Mouse (Mus musculus) c-Kit-positive CD71-negative TER-119-negative erythroid progenitor cells, embryonic 14.5 days (primary cell): ENCODE data around the gene Itga11.
"Not testable (repeated sequence)": the region's sequence is repeated elsewhere in the genome, so short reads cannot be mapped to it uniquely, and the experiment has no call there.

Source experiments
- DNase-seq: peaks from one replicate; pipeline ENCODE4 v3.0.0-alpha.2; 2013; ENCODE audit warnings: low read depth

Itga11 gene

DNA sequence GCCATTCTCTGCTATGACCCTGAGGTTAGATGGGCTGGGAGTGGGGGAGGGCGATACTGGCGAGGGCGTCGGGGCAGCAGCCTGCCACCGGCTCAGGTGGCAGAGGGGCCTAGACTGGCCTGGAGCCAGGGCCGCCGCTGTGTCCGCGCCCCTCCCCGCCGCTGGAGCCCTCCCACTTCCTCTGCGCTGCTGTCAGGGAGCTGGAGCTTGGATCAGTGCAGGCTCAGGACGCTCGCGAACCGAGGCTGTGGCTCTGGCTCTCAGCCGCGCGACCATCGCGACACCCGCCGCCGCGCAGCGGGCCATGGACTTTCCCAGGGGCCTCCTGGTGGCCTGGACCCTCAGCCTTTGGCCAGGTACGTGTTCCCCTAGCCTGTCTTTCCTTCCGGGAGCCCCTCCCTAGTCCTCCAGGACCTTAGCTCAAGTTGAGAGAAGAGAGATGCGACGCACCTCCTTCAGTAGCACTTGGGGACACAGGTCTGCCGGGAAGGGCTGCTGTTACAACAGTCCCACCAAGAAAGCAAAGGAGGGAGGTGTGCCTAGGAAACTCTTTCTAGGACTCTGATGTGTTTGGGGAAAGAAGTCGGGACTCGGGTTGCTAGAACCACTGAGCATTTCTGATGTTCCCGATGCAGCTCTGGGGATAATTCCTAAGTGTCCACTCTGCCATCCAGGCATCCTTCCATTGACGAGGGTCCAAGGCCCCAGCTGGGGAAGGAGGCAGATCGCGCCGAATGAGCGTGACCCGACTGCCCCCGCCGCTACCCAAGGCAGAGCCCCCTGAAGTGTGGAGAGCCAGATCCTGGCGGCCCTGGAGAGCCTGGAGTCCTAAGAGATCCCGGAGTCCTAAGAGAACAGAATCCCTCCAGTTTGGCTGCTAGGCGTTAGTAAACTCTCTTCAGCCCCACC lies at the start of gene Itga11:
Gene Itga11 (plus strand): TSS at position 186 of the 909 bp plus-strand sequence.
- DNase-seq, result no peak

DNA sequence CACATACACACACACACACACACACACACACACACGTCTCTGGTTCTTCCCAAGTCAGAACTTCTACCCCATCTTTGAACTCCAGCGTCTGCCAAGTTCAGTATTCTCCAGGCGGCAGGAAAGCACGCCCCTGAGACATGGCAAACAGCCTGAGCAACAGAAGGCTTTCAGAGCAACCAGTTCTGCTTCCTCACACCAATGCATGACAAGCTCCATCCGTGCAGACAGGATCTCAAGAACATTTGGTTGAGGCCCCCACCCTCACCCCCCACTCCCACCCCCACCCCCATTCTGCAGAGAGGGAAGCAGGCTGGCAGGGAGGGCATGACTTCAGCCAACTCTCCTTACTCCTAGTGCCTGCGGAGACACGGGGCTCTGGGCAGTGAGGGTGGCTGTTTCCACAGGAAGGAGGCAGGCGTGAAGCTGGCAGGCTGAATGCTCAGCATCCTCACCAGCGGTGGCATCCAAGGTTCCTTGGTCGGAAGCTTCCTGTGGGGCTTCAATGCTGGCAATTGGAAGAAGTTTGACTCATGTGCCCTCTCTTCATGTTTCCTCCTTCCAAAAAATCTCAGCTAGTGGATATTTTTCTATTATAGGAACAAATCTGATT lies 46.9 kb upstream of the Itga11 start:
- no peak for DNase-seq

DNA sequence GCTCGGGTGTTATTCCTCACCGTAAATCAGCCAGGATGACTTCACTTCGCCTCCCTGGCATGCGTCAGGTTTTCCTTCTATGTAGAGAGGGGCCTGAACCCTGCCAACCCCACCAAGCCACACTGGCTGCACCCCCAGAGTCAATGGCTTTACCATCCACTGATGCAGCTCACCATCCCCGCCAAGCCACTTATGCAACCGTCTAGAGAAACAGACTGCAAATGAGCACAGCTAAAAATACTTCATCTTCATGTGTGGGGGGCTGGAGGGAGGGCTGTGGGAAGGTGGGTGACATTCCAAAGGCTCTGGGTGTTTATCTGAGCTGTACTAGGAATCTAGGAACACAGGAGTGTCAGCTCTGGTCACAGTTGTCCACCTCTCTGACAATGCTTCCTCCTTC lies 45.2 kb upstream of the Itga11 start:
- DNase-seq, result no peak

DNA sequence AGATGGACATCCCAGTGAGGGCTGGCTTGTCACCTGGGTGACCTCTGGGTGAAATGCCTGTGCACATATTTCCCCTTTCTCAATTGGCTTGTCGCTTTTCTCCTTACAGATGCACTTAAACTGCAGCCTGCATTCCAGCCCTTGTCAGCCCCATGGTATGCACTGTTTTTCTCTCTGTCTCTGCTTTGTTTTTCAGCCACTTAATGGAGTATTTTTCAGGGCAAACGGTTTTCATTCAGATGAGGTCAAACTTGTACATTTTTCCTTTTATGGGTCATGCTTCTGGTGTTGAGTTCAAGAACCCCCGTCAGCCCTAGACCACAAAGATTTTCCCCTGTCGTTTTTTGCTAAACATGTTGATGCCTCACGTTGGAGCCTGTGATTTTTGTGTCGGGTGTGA lies 39.6 kb upstream of the Itga11 start:
- no peak for DNase-seq

DNA sequence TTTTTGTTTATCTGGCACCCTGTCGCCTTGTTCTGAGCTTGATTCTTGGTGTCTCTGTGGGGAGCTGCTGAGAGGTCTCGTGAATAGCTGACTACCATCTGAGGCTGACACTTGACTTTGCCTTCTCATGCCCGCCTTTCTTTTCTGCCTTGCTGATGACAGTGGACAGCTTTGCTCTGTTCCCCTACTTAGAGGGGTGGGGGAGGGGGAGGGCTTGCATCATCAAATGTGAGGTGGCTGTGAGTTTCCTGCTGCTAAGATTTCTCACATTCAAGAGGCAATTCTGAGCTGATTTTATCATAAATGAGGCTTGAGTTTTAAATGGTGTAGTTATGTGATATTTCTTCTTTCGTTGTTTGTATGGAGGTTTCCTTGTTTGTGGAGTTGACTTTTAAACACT lies 37.9 kb upstream of the Itga11 start:
- DNase-seq, result no peak

DNA sequence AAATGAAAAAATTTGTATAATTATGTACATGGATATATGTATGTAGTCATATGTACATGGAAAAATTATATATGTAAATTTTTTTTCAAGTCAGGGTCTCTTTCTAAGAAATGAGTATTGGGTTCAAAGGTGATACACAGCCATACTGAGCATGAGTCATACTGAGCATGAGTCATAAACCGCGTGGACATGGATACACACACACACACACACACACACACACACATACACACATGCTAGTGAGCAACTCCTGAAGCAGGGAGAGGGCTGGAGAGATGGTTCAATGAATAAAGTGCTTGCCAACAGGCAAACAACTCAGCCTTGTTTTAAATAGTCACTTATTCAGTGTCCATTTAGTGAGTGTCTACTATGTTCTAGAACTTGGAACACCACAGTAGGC lies 37.4 kb upstream of the Itga11 start:
- DNase-seq, result no peak

DNA sequence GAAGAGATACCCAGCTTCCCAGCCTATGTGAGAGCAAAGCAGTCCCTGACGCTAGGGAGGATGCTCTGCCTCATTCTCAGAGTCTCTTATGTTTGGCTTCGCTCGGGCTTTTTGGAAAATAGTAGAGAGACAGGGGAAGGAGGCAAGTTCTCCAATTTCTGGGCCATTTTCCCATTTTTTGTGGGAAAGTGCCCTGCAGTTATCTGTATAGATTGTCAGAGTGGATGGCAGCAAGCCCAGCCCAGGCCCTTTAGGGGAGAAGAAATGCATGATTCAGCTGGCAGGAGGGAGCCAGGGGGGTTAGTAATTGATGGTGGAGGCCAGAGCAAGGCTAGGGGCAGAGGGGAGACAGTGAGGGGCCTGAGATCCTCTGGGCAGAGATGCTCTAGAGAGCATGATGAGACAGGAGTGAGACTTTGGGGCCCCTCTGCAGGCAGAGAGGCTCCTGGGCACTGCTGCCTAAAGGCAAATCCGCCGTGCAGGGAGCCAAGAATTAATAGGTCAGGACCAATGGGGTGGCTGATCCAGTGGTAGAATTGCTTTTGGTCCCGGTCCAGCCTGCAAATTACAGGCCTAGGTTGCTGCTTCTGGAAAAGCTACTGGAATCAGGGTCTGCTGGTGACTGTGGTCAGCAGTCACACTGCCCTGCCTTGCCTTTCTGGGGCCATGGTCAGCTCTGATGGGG lies 31.8 kb upstream of the Itga11 start:
- no peak for DNase-seq

DNA sequence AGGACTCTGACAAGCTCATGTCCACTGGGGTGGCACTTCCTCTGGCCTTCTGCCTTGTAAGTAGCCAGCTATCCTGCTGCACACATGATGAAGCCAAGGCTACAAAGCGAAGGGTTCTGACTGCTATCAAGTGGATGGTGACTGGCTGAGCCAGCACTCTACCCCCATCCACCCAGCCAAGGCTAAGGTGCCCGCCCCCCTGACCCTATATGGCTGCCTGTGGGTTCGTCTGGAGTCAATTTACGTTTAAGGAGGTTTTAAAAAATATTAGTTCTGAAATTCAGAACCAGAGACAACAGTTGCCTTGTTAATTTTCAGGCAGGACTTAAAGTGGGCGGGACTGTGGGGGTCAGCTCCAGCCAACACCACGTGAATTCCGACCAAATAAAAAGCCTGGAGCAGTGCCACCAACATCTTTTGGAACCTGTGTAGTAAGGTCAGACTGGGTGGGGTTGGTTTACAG lies 30.9 kb upstream of the Itga11 start:
- no peak for DNase-seq

DNA sequence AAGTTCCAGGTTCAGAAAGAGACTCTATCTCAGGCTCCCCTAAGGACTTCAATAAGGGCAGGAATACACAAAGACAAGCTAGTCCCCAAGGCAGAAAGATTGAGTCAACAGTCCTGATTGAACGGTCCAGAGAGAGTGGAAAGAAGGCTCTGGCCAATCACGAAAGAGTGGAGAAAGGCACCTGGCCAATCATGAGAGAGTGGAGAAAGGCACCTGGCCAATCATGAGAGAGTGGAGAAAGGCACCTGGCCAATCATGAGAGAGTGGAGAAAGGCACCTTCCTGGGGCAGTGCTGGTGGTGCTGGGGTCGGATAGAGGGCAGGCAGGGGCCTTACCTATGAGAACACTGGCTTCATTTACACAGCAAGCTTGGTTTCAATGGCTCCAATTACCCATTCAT lies 28.2 kb upstream of the Itga11 start:
- DNase-seq, result no peak

DNA sequence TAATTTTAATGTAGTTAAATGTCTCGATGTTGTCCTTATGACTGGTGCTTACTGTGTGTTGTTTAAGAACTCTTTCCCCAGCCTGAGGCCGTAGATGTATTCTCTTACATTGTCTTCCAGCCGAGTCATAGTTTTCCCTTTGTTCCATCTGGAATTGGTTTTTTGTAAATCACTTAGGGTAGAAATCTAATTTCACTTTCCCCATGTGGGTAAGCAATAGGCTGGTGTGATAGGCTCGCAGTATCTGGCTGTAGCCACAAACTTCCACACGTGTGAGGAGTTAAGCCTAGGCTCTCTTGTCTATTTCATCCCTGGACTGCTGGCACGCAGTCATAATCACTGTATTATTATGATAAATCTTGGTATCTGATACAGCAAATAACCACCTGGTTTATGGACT lies 26.9 kb upstream of the Itga11 start:
- no peak for DNase-seq

DNA sequence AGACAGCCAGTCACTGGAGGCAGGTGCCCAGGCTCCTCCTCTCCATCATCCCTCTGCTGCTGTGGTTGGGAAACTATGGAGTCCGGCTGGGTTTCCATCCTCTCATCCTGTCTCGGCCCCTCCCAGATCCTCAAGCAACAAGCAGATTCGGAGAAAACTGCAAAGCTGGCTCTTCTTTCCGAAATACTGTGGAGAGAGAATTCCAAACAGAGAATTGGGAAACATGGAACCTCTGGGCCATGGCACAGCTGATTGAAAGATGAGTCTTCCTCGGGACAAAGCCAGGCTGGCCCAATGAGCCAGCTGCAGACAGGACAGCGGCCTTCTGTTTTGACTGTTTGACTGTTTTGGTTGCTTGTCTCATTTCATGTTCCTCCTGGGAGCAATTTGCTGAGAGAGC lies 23.3 kb upstream of the Itga11 start:
- no peak for DNase-seq

DNA sequence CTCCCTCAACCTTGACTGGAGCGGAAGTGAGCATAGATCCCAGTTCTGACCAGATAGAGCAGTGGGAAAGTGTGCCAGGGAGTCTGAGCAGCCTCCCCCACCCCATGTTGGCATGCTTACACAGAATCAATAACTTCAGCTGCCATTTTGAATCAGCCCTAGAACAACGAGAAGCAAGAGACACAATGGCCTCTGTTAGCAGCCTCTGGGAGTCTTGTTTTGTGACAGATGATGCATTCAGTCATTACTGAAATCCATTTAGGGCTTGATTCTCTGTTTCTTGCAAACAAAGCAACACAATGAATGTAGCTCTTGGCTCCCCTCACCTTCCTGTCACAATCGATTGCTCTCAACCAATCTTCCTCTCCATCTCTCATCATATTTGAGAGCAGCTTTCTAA lies 19.6 kb upstream of the Itga11 start:
- no peak for DNase-seq

DNA sequence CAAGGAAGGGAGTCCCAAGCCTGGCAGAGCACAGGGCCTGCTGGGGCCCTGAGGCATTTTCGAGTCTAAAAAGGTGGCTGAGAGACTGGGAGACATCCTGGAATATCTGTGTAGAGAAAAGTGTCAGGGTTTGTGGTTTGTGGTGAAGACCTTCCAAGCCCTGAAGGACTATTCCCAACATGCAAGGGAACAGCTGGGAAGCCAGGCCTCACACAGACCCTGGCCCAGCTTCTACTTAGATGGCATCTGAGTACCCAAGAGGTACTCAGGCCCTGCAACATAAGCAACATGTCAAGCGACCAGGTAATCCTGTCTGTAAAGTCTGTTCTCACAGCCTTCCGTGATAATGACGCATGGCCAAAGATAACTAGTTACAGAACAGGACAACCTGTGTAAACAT lies 18.6 kb upstream of the Itga11 start:
- no peak for DNase-seq

DNA sequence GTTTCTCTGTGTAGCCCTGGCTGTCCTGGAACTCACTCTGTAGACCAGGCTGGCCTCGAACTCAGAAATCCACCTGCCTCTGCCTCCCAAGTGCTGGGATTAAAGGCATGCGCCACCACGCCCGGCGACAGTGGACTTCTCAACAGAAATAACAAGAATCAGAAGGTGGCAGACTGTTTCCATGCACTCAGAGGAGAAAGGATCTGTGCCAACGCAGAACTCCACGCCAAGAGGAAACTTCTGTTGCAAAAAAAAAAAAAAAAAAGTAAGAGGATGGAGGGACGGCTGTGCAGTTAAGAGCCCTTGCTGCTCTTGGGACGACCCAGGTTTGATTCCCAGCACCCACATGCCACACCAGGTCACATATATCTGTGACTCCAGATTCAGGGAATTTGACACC lies 16.7 kb upstream of the Itga11 start:
- not testable (repeated sequence) for DNase-seq

DNA sequence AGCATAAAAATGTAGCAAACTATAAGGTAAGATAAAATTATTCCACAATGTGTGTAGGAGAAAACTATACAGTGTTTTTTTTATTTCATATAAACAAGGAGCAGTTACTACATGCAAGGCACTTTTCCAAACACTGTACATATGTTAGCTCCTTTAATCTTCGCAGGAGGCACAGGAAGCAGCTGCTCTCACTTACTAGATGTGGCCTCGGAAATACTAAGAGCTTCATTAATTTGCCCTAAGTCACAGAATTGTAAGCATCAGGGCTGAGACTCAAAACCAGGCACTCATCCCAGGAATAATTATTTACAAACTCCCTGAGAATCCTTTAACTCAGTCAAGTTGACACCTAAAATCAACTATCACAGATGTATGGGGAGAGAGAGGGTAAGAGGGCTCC lies 14.2 kb upstream of the Itga11 start:
- DNase-seq, result no peak

DNA sequence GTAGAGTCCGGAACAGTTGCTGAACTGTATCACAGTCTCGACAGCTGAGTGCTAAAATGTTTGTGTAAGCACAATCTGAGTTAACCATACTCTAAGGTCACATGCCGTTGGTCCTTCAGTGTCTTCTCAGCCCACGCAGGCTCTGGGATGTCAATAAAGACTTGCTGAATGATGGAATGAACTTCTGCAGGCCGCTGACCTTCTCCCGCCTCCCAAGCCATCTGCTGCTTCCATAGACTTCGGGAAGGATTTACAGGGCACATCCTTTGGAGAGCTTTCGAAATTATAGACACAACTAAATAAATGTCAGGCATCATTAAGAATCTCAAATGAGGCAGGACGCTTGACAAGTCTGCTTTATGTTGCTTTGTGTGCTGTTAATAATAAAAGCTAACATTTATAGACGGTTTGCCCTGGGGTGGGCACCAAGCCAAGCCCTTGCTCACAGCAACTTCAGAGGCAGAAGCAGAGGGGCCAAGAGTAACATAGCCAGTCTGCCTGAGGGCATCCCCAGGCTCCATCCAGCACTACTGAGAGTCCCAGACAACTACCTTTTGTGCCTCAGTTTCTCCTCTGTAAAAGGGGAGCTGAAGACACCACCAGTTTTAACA lies 13.4 kb upstream of the Itga11 start:
- DNase-seq, result no peak

DNA sequence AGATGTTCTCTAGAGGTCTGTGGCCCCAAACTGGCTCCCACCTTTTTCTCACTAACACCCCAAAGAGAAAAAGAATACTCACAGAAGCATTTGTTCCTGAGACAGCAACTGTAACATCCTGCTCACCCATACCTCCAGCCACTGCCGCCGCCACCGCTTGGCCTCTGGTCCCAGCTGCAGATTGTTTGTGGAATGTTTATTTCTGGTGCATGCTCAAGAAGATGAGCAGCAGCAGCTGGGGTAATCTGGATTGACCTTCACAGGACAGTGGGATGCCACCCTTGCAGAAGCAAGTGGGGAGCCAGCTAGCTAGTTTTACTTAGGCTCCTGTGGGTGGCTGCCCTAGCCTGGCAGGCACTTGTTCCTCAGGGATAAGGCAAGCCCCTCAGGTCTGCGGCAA lies 11.7 kb upstream of the Itga11 start:
- no peak for DNase-seq

DNA sequence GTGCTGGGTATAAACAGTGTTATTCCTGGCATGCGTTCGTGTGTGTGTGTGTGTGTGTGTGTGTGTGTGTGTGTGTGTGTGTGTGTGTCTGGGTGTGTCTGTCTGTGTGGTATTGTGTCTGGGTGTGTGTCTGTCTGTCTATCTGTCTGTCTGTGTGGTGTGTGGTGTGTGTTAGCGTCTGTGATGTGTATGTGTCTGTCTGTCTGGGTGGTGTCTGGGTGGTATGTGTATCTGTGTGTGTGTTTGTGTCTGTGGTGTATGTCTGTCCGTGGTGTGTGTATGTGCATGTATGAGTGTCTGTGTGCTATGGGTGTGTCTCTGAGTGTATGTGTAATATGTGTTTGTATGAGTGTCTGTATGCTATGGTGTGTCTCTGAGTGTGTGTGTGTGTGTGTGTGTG lies 9.1 kb upstream of the Itga11 start:
- DNase-seq, result no peak

DNA sequence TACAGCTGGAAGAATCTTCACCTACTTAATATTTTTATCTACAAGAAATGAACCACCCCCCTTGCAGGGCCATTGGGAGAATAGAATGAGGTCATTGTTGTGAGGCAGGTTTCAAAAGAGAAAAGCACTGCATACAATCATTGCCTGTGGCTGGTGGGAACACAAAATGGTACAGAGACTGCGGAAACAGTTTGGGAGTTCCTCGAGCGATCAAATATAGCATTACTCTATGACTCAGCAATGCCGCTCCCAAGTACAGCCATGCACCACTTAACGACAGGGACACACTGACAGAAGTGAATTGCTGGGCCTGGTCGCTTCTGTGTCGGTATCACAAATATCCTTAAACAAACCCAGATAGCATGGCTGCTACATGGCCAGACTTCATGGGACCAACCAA lies 4.4 kb upstream of the Itga11 start:
- DNase-seq, result no peak

DNA sequence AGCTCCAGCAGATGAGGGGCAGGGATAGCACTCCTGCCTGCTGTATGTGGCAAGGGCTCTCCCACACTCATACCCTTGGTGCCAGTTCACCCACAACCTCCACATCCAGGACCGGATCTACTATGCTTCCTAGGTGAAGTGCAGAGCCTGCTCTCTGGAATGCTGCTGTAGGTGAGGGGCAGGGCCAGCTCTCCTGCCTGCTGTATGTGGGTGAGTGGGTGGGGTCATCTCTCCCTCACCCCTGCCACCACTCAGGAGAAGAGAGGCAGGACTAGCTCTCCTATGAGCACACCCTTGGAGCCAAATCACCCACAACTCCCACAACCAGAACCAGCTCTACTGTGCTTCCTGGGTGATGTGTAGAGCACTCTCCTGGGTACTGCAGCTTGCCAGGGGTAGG lies 2.5 kb upstream of the Itga11 start:
- no peak for DNase-seq

DNA sequence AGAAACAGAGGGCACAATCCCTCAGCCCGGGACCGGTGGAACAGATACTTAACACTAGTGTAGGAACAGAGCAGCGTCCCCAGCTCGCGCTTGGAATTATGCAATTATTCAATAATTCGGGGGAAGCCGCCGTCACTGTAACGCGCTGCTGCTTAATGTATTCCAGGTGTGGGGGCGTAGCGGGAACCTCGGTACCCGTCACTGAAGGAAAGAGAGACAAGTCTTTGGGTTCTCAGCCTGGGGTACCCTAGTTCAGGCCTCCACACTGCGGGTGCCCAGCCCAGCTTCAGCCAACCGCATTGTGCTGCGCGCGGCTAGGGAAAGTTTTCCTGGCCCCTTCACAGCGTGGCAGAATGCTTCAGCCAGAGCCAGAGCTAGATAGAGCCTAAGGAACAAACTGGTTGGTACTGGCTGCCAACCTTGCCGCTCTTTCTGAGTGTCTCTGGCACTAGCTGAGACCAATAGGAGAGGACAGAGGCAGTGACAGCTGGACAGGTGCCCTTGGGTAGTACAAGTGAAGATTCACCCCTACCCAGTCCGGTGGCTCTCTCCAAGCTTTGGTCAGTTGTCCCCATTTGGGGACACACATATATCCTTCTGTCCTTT lies 1.0 kb downstream of the Itga11 start:
- no peak for DNase-seq

DNA sequence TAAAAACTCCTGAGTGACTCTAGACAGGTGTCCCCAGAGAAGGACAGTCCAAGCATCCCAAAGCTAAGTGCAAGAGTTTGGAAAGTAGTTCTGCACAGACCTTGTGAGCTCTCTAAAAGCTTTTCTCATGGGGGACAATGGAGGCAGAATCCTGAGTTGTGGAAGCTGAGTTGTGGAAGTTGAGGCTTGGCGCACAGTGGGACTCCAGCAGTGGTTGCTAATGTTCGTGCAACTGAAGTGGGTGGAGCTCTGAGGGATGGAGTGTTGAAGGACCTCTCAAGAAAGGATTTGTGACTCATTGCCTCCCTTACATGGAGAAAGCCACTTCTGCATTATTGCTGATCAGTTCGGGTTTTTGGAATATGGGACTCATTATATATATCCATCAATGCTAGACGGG lies 1.8 kb downstream of the Itga11 start:
- no peak for DNase-seq
